Mouse (Mus musculus): ENCODE results near the gene Phxr2. TPM values are rescaled to one million over a fixed set of nuclear protein-coding genes. Genes with fewer than 3 reads are reported as not detected.
A peak's percentile ranks its signal among the peaks of the same experiment; 100 is the strongest.
"Not testable (repeated sequence)": the region's sequence is repeated elsewhere in the genome, so short reads cannot be mapped to it uniquely, and the experiment has no call there.

Gene Phxr2
- polyA plus RNA-seq, 1 experiment, result not detected

GRCm38 (mm10) chr10:99161987-99162582, 36.0 kb upstream of the Phxr2 start:
- no peaks in the 10 kb centered on the region for H3K79me3 ChIP-seq (ENCODE audit: low read depth)
- TF ChIP-seq MYOG (IDR thresholded peaks at IDR 0.05; ENCODE audit: control insufficient read depth, extremely low read depth, insufficient read length), result no peak
- no peak for TF ChIP-seq FOSL1 (IDR thresholded peaks at IDR 0.05; ENCODE audit: insufficient read depth, low read length, poor library complexity, severe bottlenecking)
- peak; percentile 12 for TF ChIP-seq CTCF (IDR thresholded peaks at IDR 0.05; ENCODE audit: control insufficient read depth, insufficient read depth, insufficient read length)
- H3K36me3 ChIP-seq (ENCODE audit: control insufficient read depth, insufficient read depth), result peaks cover 1% of the 10 kb centered on the region
- H3ac ChIP-seq (ENCODE audit: control insufficient read depth, insufficient read length, low read depth), result no peak overlapping the region
- H3K4me3 ChIP-seq (ENCODE audit: insufficient read depth, poor library complexity, severe bottlenecking), result no peak overlapping the region
- H3K79me2 ChIP-seq (ENCODE audit: control insufficient read depth, insufficient read depth), result no peaks in the 10 kb centered on the region
- H3K27me3 ChIP-seq (ENCODE audit: control insufficient read depth, insufficient read depth, insufficient read length), result no peaks in the 10 kb centered on the region

- not testable (repeated sequence) for H3K79me2 ChIP-seq (ENCODE audit: control insufficient read depth, insufficient read depth); H3K4me3 ChIP-seq (ENCODE audit: insufficient read depth, poor library complexity, severe bottlenecking); H3K79me3 ChIP-seq (ENCODE audit: low read depth); H3ac ChIP-seq (ENCODE audit: control insufficient read depth, insufficient read length, low read depth); H3K27me3 ChIP-seq (ENCODE audit: control insufficient read depth, insufficient read depth, insufficient read length)
- peaks cover 13% of the 10 kb centered on the region for H3K36me3 ChIP-seq (ENCODE audit: control insufficient read depth, insufficient read depth)
Measured at GRCm38 (mm10) chr10:99157697-99158096, 31.6 kb upstream of the Phxr2 start.

GRCm38 (mm10) chr10:99156808-99157207, 30.7 kb upstream of the Phxr2 start:
- Histone ChIP-seq H3K36me3 (ENCODE audit: control insufficient read depth, insufficient read depth) (peaks cover 13% of the 10 kb centered on the region), H3K79me2 (ENCODE audit: control insufficient read depth, insufficient read depth) (no peaks in the 10 kb centered on the region), H3K79me3 (ENCODE audit: low read depth) (no peaks in the 10 kb centered on the region), H3K4me3 (ENCODE audit: insufficient read depth, poor library complexity, severe bottlenecking) (no peak overlapping the region), H3ac (ENCODE audit: control insufficient read depth, insufficient read length, low read depth) (no peak overlapping the region), H3K27me3 (ENCODE audit: control insufficient read depth, insufficient read depth, insufficient read length) (no peaks in the 10 kb centered on the region)
- TF ChIP-seq FOSL1 (IDR thresholded peaks at IDR 0.05; ENCODE audit: insufficient read depth, low read length, poor library complexity, severe bottlenecking), result no peak
- no peak for TF ChIP-seq CTCF (IDR thresholded peaks at IDR 0.05; ENCODE audit: control insufficient read depth, insufficient read depth, insufficient read length)
- TF ChIP-seq CEBPB (IDR thresholded peaks at IDR 0.05; ENCODE audit: low read depth), result no peak
- no peak for TF ChIP-seq USF1 (IDR thresholded peaks at IDR 0.05; ENCODE audit: low read depth)
- no peak for TF ChIP-seq MAX (IDR thresholded peaks at IDR 0.05)
- no peak for TF ChIP-seq MYOD1 (IDR thresholded peaks at IDR 0.05; ENCODE audit: control insufficient read depth, insufficient read length, low read depth)
- TF ChIP-seq MYOG (IDR thresholded peaks at IDR 0.05; ENCODE audit: control insufficient read depth, extremely low read depth, insufficient read length), result no peak

GRCm38 (mm10) chr10:99154635-99155034, 28.5 kb upstream of the Phxr2 start:
- TF ChIP-seq CEBPB (IDR thresholded peaks at IDR 0.05; ENCODE audit: low read depth), result no peak
- TF ChIP-seq MYOD1 (IDR thresholded peaks at IDR 0.05; ENCODE audit: control insufficient read depth, insufficient read length, low read depth), result no peak
- no peak for TF ChIP-seq FOSL1 (IDR thresholded peaks at IDR 0.05; ENCODE audit: insufficient read depth, low read length, poor library complexity, severe bottlenecking)
- Histone ChIP-seq H3K79me2 (ENCODE audit: control insufficient read depth, insufficient read depth) (no peaks in the 10 kb centered on the region), H3K4me3 (ENCODE audit: insufficient read depth, poor library complexity, severe bottlenecking) (no peak overlapping the region), H3K36me3 (ENCODE audit: control insufficient read depth, insufficient read depth) (peaks cover 13% of the 10 kb centered on the region), H3ac (ENCODE audit: control insufficient read depth, insufficient read length, low read depth) (no peak overlapping the region), H3K27me3 (ENCODE audit: control insufficient read depth, insufficient read depth, insufficient read length) (no peaks in the 10 kb centered on the region), H3K79me3 (ENCODE audit: low read depth) (no peaks in the 10 kb centered on the region)

DNA sequence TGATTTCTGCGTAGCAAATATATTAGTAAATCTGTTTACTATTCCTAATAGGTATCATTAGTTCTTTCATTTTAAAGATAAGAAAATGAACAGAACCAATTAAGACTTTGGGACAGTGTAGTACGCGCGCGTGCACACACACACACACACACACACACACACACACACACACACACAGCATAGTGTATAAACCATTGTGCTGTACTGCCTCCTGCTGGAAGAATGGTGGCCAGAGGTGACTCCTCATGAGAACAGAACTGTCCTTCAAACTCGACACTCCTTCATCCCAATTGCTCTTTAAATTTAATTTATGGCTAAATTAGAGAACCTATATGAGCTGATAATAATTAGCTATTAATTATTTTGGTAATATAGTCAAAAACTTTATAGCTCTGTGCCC, 25.9 kb upstream of the Phxr2 start:
- Histone ChIP-seq H3K79me3 (ENCODE audit: low read depth) (no peaks in the 10 kb centered on the region), H3K27me3 (ENCODE audit: control insufficient read depth, insufficient read depth, insufficient read length) (no peaks in the 10 kb centered on the region), H3K4me3 (ENCODE audit: insufficient read depth, poor library complexity, severe bottlenecking) (no peak overlapping the region), H3ac (ENCODE audit: control insufficient read depth, insufficient read length, low read depth) (no peak overlapping the region), H3K36me3 (ENCODE audit: control insufficient read depth, insufficient read depth) (peaks cover 11% of the 10 kb centered on the region), H3K79me2 (ENCODE audit: control insufficient read depth, insufficient read depth) (no peaks in the 10 kb centered on the region)
- no peak for TF ChIP-seq USF1 (IDR thresholded peaks at IDR 0.05; ENCODE audit: low read depth)
- no peak for TF ChIP-seq FOSL1 (IDR thresholded peaks at IDR 0.05; ENCODE audit: insufficient read depth, low read length, poor library complexity, severe bottlenecking)
- TF ChIP-seq CEBPB (IDR thresholded peaks at IDR 0.05; ENCODE audit: low read depth), result no peak
- TF ChIP-seq MYOD1 (IDR thresholded peaks at IDR 0.05; ENCODE audit: control insufficient read depth, insufficient read length, low read depth), result no peak
- no peak for TF ChIP-seq MAX (IDR thresholded peaks at IDR 0.05)

- Histone ChIP-seq H3K79me3 (ENCODE audit: low read depth) (no peaks in the 10 kb centered on the region), H3K79me2 (ENCODE audit: control insufficient read depth, insufficient read depth) (no peaks in the 10 kb centered on the region), H3K36me3 (ENCODE audit: control insufficient read depth, insufficient read depth) (peaks cover 6% of the 10 kb centered on the region), H3K4me3 (ENCODE audit: insufficient read depth, poor library complexity, severe bottlenecking) (no peak overlapping the region), H3ac (ENCODE audit: control insufficient read depth, insufficient read length, low read depth) (no peak overlapping the region), H3K27me3 (ENCODE audit: control insufficient read depth, insufficient read depth, insufficient read length) (no peaks in the 10 kb centered on the region)
- TF ChIP-seq MYOD1 (IDR thresholded peaks at IDR 0.05; ENCODE audit: control insufficient read depth, insufficient read length, low read depth) (no peak), MYOG (IDR thresholded peaks at IDR 0.05; ENCODE audit: control insufficient read depth, extremely low read depth, insufficient read length) (no peak), CTCF (IDR thresholded peaks at IDR 0.05; ENCODE audit: control insufficient read depth, insufficient read depth, insufficient read length) (no peak), USF1 (IDR thresholded peaks at IDR 0.05; ENCODE audit: low read depth) (no peak), FOSL1 (IDR thresholded peaks at IDR 0.05; ENCODE audit: insufficient read depth, low read length, poor library complexity, severe bottlenecking) (no peak), CEBPB (IDR thresholded peaks at IDR 0.05; ENCODE audit: low read depth) (no peak), MAX (IDR thresholded peaks at IDR 0.05) (no peak)
Measured at GRCm38 (mm10) chr10:99151580-99151979, 25.5 kb upstream of the Phxr2 start.

Data from C2C12 (cell line).